Mouse (Mus musculus) E14TG2a.4 (cell line): ENCODE measurements around the gene Tjap1.

Experiments
- CTCF ChIP-seq: conservative IDR thresholded peaks from 2 replicates; pipeline ENCODE4 v1.5.1; 2014; ENCODE audit warnings: low read length
- NANOG ChIP-seq: IDR thresholded peaks from 2 replicates; pipeline ENCODE4 v1.6.1; 2014; ENCODE audit warnings: borderline replicate concordance, low read length, mixed read lengths
- POU5F1 ChIP-seq: IDR thresholded peaks from 2 replicates; pipeline ENCODE4 v1.6.1; 2014; ENCODE audit warnings: low read length, borderline replicate concordance

GRCm38 (mm10) chr17:46272675-46273074 lies 10.2 kb downstream of the Tjap1 start:
- TF ChIP-seq CTCF: no peak
- TF ChIP-seq NANOG: no peak
- TF ChIP-seq POU5F1: no peak
